Mouse (Mus musculus) cerebellum, postnatal 4 days (tissue): Measurements from ENCODE around the gene Kirrel3.
A peak's percentile ranks its signal among the peaks of the same experiment; 100 is the strongest.

Experiments used
- DNase-seq, 2 experiments: peaks; one replicate each; pipeline ENCODE4 v3.0.0; 2022; ENCODE audit warnings: low spot score in 2 of 2, mixed read lengths in 1 of 2

Kirrel3 gene

DNA sequence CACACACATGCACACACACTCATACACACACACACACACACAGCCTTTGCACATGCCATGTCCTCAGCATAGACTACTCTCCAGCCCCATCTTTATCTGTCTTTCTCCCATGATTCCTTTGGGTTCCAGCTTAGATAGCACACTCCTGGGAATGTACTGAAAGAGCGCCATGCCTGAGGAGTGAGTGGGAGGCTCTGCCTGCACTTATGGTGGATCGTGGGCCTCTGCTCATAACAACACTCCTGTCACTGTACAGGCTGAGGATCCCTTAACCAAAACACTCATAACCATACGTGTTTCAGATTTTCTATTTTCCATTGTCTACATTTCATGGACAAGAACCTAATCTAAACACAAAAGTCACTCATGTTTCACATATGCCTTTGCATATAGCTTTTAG lies 398.6 kb downstream of the Kirrel3 start:
- DNase-seq, result no peak

DNA sequence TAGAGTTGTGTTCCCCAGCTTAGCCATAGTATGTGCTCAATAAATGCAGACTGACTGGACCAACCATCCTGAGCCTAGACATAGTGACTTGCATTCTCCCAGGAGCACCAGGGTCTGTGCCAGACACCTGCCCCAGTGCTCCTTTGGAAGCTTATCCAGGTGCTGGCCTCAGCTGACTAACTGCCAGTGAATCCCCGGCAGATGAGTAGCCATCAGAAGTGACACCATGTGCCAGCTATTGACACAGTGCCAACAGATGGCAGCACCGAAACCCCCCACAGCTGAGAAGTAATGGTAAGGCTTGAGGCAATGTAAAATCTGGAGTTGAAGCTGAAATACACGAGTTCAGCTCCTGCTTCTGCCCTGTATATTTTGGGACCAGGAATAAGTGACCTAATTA lies 399.2 kb downstream of the Kirrel3 start:
- peak in 1 of 2 experiments; percentile 45 for DNase-seq

DNA sequence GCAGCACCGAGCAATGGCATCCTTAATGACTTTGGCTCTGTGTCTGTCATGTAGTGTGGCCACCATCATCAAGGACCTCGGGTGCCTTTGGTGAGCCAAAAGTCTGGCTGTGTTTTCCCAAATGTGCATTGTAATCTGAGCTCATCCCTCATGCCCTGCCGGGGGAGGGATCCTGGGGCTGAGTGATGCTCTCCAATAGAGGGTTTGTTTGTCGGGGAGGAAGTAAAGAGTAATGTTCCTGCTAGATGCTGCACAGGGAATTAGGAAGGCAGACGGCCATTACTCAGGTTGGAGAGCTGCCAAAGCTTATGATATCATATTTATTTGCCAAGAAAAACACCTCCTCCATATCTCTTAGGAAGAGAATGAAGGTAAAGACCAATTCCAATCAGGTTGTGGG lies 401.1 kb downstream of the Kirrel3 start:
- no peak for DNase-seq

DNA sequence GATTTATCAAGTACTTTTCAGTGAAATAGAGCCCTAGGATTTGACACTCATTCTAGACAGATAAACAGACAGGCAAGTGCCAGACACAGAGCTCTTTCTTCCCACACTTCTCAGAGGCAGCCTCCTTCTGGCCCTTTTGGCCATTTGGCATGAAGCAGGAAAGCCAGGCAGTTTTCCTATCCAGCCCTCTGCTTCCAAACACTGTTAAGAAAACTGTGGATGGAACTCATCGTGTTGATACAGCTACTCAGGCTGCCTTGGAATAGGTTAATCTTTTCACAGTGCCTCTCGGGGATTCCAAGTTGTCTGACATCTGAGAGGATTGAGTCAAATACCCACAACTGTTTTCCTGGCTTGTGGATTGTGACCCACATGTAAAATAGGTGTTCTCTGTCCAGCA lies 401.5 kb downstream of the Kirrel3 start:
- DNase-seq, result no peak

DNA sequence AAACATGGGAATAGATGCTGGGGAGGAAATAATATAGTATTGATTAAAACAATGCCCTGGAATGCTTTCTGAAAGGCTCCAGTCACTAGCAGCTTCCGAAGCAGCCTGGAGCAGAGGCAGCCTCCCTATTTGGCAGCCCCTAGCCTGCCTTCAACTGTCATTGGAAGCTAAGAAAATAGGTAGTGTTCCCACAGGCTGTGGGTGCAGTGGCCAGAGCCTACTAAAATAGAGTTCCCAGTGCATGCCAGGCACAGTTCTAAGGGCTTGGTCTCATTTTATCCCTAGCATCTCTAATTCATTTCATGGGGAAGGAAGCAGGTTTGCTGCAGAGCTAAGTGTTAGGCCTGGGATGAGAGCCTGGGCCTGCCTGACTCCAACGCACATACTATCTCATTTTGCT lies 402.6 kb downstream of the Kirrel3 start:
- no peak for DNase-seq

DNA sequence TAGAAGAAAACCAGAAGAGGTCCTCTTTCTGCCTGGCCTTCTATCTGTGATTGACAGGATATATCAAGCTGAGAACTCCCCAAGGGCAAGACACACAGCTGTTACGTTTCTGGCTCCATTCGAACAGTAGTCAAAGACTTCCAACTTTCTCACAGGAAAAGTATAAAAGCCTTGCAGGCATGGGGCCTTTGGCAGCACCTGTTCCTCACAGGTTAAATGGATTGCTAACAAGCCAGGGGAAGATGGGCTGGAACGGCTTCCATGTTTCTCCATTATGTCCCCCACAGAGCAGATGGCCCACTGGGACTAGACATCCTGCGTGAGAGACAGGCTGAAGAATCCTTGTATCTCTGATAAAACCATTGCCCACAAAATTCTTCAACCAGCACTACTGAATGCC lies 415.5 kb downstream of the Kirrel3 start:
- DNase-seq, result no peak

DNA sequence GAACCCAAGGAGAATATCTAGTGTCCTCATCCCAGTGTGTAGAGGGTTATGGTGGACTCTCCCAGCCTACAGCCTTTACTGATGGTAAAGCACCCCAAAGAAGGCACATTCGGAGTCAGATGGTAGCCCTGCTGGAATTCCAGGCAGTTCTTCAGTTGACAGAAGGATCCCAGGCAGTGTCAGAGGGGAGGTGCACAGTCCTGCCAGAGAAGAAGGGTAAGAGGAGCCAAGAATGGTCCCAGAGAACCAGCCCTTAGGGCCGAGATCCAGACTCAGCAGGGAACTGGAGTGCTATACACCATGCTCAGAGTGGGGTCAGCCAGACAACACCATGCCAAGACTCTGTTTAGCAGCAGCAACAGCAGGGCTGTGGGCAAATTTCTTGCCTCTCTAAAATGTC lies 416.2 kb downstream of the Kirrel3 start:
- DNase-seq, result peak in 1 of 2 experiments; percentile 56

DNA sequence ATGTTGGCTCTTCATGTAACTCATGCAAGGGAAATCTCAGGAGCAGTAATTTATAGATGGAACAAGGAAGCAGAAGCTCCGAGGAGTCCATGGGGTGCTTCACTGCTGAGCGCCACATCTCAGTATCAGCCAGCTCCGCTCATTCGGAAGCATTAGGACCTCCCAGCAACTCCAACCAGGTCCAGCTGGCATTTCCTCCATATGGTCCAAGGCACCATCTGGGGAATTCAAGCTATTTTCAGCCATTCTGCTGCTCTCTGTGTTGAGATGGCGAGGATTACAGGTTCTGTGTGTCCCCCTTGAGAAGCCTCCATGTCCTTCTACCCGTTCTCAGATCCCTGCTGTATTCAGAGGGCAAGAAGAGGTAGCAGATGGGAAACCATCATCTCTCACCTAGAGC lies 419.5 kb downstream of the Kirrel3 start:
- peak in 1 of 2 experiments; percentile 45 for DNase-seq

DNA sequence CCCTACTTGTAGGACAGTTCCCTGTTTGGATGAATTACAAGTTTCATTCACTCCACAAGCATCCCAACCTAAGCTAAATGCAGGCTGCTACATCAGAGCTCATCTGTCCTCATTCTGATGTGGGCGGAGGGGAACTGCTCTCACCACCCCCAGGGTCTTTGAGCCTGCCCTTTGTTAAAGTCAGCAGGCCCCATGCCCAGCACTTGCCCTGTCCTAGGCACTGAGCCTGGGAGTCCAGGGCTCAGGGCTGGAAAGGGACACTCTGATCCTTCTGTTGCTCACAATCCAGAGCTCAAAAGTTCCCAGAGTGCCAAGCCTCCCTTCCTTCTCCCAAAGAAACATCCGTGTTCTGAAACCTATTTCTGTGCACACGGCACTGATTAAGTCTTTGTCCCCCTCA lies 422.3 kb downstream of the Kirrel3 start:
- DNase-seq, result no peak

DNA sequence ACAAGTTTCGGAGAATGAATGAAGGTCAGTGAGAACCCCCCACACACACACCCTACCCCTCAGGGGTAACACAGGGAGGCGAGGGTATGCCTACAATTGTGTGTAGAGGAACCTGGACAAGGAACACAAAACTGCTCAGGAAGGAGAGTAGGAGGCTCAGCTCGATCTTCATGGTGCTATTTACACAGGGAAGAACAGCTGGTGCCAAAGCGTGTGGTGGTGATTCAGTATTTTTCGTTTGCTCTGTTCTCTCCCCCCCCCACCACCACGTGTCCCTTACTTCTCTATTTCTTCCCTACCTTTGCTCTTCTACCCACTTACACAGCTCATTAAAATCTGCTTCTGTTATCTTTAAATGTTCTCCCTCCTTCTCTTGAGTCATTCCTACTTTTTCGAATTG lies 426.1 kb downstream of the Kirrel3 start:
- no peak for DNase-seq

DNA sequence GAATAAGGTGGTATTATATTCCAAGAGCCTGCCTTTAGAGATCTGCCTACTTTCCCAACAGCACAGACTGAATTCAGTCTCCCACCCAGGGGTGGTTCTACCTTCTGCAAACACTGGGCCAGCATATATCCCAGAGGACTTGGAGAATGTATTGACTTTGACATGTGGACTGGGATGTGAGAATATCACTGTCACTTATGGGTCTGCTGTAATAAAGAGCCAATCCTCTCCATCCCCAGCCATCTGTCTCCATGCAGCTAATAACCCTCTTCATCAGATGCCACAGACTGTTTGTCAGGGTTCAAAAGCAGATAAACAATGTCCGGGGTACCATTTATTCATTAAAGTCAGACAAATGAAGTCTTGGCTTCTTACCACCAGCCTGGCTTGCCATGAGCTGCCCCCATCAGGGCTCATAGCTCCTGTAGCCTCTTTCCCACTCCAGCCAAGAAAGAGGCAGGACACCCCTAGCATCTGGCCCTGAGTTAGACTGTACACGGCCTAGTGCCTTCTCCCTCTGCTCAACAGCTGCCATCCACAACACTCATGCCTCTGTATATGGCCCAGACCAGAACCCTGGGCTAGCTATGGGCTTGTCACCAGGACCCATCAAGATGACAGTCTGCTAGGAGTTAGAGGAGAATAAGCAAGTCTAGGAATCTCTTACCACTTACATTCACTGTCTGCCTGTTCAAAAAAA lies 426.7 kb downstream of the Kirrel3 start:
- DNase-seq, result no peak

DNA sequence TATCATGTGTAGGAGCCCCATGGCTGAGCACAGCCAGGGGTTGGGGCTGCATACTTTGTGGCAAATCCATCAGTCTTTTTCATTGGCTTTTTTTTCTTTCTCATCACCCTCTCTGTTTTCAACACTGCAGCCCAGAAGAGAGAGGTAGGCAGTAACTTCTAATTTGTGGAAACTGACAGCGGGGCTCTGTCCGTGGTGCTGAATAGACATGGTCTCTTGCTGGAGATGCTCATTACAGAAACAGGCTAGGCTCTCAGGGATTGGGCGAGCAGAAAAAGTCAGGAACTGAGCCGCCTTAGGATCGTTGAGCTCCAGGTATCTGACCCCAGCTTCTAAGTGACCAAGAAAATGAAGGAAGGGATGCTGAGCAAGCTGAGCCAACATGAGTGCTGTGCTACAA lies 427.3 kb downstream of the Kirrel3 start:
- no peak for DNase-seq

DNA sequence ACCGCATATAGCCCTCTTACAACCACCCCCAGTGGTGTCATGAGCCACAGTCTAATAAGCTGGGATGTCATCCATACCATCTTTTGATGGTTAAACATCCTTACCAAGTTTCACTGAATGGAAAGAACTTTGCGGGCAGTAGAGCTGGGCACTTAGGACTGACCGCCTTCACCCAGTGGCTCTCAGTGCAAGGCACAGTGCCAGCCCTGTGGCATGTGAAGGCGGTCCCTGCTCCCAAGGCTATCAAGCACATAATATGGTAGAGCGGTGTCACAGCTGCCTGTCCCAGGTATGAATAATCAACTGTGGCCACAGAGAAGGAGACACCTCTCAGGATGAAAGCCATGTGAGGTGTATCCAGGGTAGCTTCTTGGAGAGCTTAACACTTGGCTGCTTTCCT lies 433.3 kb downstream of the Kirrel3 start:
- DNase-seq, result no peak

DNA sequence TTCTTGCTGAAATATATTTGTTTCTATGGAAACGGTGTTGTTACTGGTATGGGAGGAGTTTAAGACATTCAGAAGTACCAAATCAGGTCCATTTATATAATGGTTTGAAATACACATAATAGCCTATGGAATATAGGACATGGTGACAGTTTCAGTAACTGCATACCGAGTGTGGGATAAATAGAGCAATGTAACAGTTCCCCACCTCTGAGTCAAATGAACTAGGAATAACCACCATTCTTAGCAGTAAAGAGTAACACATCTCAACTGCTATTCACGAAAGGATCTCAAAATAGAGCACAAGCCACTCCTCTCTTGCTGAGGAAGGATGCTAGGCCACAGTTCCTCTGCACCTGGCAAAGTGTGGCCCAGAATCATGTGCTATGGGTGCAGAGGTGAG lies 434.4 kb downstream of the Kirrel3 start:
- DNase-seq, result no peak

DNA sequence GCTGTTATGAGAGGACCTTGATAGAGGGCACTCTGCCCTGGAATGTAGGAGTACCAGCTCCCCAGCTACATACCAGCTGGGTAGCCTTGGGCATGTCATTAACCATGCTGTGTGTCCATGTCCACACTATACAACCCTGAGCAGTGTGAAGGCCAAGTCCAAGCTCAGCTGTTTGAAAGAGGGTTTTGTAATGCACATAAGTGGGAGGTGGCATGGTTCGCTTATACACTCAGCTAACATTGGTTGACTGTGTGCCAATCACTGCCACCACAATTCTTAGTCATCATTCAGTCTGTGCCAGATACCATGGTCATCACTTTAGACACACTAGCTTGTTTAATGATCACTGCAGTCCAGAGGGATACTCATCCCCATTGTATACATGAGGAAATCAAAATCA lies 436.2 kb downstream of the Kirrel3 start:
- no peak for DNase-seq

DNA sequence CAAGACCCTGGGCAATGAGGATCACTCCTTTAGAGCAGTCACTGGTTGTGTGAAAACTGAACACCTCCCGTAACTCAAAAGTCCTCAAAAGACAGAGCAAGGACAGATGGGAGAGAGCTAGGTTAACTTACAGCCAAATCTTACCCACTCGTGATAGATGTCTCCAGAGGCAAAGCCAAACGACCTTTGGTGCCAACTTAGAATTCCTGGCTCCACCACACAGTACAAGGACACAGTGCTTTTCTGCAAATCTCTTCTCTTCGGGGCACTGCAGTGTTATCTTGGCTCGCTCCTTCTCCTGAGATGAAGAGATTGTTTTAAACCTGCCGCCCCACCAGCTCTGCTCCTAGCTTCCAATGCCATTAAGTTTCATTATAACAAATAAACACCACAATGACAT lies 437.0 kb downstream of the Kirrel3 start:
- DNase-seq, result no peak

DNA sequence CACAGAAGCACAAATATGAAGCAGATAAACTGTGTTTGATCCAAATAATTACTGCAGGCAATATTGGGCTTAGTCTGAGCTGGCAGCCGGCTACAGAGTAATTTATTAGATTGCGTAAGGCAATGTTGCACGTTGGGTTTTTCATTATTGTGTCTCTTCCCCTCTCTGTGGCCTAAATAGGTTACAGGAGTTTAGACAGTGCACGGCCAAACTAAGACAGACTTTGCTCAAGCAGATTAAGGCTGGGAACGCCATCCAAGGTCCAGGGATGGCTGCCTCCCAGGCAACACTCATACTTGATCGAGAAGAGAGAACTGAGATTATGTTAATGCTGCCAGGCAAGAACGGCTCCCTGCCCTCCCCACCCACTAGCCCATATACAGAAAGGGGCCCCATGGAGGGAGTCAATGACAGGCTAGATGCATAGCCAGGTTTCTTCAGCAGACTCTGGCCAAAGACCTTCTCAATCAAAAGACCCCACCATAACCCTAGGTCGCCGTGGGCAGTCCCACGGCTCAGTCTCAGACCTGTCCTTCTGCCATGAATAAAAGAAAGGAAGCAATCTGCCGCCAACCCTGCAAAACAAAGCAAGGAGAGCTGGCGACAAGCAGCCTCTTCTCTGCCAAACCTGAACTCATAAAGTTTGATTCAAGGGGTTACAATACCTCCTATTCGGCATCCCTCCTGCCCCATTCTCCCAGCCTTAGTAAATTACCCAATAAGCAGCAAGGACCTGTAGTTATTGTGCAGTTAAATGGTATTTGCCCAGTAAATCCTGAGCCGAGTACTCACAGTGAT lies 437.6 kb downstream of the Kirrel3 start:
- DNase-seq, result no peak

DNA sequence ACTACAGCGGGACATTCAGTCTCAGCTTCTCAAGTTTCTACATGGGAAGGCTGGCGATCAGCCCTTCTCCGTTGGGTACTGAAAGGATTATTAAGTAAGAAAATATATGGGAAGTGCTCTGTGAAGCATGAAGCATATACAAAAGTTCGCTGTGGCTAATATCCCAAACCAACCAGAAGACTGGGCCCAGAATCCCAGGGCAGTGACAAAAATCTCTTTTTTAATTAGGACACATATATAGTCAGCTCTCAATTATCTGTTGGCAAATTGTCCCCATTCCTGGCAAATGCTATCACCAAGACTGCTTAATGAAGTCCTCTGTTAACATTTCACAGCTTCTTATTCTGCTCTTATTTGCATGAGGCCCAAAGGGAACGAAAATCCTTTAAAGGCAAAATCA lies 439.9 kb downstream of the Kirrel3 start:
- no peak for DNase-seq

DNA sequence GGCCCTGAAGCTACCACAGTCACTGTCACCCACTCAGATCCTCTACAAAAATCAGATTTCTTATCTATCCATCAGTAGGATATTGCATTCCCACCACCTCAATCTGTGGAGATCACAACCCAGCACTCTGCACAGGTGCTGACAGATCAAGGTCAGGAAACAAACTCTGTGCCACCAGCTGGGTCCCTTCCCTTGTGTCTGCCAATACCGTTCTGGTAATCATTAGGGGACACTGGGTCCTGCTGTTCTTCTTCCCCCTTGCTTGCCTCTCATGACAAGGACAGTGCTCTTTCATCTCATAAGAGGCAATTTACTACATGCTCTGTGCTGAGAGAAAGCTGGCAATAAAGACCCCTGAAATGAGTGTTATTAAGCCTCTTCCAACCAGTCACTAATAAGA lies 444.7 kb downstream of the Kirrel3 start:
- no peak for DNase-seq

DNA sequence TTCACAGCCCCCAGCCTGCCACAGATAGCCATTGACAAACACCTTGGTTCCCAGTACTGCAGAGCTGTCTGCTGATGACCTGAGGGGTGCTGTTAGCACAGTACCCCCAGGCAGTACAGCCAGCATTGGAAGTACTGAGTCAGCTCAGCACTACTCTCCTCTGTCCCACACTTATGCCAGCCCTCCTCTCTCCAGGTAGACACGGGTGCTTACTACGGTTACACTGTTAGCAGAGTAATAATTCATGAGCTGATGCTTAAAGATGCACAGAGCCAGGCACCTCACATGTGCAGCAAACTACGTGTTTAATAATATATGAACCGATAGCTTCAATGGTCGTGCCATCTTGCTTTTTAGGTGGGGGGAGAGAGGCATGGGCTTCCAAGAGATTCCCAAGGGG lies 452.4 kb downstream of the Kirrel3 start:
- DNase-seq, result no peak

DNA sequence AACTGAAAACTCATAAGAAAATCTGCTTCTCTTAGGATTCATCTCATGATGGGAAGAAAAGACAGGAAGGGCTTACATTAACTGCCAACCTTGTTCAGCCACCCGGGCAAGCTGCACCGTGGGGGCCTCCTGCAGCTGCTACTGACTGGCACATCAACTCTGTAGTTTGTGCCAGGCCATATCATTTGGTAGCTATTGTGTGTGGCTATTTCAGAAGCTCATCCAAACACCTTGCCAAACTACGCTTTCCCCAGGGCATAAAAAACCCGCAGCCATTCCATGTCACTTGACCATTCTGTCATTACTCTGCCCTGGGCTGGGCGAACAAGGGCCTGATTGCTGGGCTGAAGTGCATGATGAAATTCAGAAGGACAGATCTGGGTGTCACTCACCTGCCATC lies 453.9 kb downstream of the Kirrel3 start:
- peak in 1 of 2 experiments; percentile 58 for DNase-seq

DNA sequence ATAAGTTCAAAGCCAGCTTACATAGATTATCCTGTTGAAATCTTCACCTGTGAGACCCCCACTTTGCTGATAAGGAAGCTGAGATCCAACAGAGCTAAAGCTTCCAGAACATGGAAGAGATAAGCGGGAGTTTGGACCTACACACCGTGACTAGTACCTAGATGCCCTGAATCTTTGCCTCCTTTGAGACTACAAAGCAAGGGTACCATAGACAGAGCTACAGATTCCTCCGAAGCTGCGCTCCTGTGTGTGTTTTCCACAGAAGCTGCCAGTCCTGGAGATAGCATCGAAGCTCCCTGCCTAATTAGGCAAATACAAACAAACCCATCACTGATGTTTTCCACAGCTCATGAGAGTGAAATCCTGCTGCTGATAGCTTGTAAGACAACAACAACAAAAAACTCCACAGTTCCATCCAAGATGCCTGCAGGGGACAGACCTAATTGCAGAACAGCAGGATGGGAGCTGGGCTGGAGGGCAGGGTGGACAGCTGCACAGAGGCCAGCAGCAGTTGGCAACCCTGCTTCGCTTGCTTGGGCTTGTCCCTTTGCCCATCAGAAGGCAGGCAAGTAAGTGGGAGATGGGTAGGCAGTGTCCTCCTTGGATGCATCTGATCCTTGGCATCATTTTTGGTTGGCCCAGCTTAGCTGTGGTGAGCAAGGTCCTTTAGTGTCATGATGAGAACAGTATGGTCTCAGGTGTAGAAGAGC lies 456.6 kb downstream of the Kirrel3 start:
- DNase-seq, result no peak

DNA sequence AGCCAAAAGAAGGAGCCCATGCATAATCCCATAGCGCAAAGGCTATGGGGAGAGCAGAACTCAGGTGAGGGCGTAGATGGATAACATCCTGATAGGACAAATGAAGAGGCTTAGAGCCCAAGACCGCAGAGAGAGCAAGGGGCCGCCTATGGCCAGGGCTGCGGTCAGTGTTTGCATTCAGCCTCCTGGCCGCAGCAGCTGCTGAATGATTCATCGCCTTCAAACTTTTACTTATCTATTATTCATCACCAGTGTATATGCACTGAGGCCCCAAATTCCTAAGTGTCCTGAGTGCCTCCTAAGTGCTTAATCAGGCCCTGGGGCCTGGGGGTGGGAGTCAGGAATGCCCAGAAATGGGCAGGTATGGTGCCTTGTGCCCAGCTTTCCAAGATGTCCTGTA lies 457.3 kb downstream of the Kirrel3 start:
- no peak for DNase-seq
